Mouse (Mus musculus): ENCODE results near the gene Ccn2.

- no peak for TF ChIP-seq CTCF (IDR thresholded peaks at IDR 0.05; ENCODE audit: borderline replicate concordance, insufficient read depth, low read depth, low read length)
- no peak for TF ChIP-seq POLR2A (IDR thresholded peaks at IDR 0.05; ENCODE audit: borderline replicate concordance, insufficient read depth, low read length)
Observed at GRCm38 (mm10) chr10:24603035-24603434, 7.8 kb downstream of the Ccn2 start.

Measured in cerebellum, adult 2 months (tissue).